Mouse (Mus musculus) E14TG2a.4 (cell line): ENCODE results near the gene Npepl1.

Experiments used
- H3K27me3 ChIP-seq: 2 replicates; pipeline ENCODE4 v1.6.1; 2014; ENCODE audit warnings: low read length, control low read depth; ENCODE audit not compliant: insufficient read depth
- H3K36me3 ChIP-seq: 2 replicates; pipeline ENCODE4 v1.6.1; 2014; ENCODE audit warnings: low read length, control low read depth; ENCODE audit not compliant: insufficient read depth
- H3K4me1 ChIP-seq: replicated peaks from 2 replicates; pipeline ENCODE4 v1.6.1; 2014; ENCODE audit warnings: low read depth, low read length, control low read depth
- H3K4me3 ChIP-seq: replicated peaks from 2 replicates; pipeline ENCODE4 v1.5.1; 2014; ENCODE audit warnings: mild to moderate bottlenecking, low read length
- H3K9me3 ChIP-seq: 2 replicates; pipeline ENCODE4 v1.6.1; 2014; ENCODE audit warnings: low read length, control low read depth
- CTCF ChIP-seq: conservative IDR thresholded peaks from 2 replicates; pipeline ENCODE4 v1.5.1; 2014; ENCODE audit warnings: low read length
- NANOG ChIP-seq: IDR thresholded peaks from 2 replicates; pipeline ENCODE4 v1.6.1; 2014; ENCODE audit warnings: borderline replicate concordance, low read length, mixed read lengths
- POU5F1 ChIP-seq: IDR thresholded peaks from 2 replicates; pipeline ENCODE4 v1.6.1; 2014; ENCODE audit warnings: low read length, borderline replicate concordance

Gene Npepl1

GRCm38 (mm10) chr2:174130468-174131097, 20.4 kb downstream of the Npepl1 start:
- Histone ChIP-seq H3K4me3 (no peak overlapping the region), H3K9me3 (peaks cover under 1% of the 10 kb centered on the region), H3K27me3 (no peaks in the 10 kb centered on the region), H3K36me3 (no peaks in the 10 kb centered on the region), H3K4me1 (peaks cover 38% of the 10 kb centered on the region)
- no peak for TF ChIP-seq POU5F1
- no peak for TF ChIP-seq NANOG
- no peak for TF ChIP-seq CTCF

DNA sequence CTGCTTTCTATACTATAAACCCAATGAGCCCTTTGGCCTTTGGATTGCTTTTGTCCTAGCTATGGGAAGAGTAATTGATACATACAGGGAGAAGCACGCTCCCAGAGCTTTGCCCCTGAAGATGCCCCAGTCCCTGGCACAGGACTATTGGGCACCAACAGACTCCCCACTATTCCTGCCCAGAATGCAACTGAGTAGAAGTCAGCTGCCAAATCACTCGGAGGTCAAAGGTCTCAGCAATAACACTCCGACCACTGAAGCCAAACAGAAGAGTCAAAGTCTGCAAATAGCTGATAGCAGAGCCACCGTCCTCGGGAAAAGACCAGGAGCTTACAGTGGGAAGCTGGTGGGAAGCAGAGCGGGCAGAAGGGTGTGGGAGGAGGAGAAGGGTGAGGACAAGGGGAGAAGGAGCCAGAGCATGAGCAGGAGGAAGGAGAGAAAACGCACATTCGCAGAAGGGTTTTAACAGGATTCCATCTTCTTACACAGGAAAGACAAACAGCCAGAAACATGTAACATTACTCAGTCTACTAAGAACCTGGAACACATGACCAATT, 22.3 kb downstream of the Npepl1 start:
- no peaks in the 10 kb centered on the region for H3K36me3 ChIP-seq
- no peaks in the 10 kb centered on the region for H3K9me3 ChIP-seq
- H3K4me3 ChIP-seq: no peak overlapping the region
- H3K27me3 ChIP-seq: peaks cover 9% of the 10 kb centered on the region; the same call in 1 of the 2 replicates
- TF ChIP-seq NANOG (no peak), CTCF (no peak), POU5F1 (no peak)
- peaks cover 19% of the 10 kb centered on the region for H3K4me1 ChIP-seq

DNA sequence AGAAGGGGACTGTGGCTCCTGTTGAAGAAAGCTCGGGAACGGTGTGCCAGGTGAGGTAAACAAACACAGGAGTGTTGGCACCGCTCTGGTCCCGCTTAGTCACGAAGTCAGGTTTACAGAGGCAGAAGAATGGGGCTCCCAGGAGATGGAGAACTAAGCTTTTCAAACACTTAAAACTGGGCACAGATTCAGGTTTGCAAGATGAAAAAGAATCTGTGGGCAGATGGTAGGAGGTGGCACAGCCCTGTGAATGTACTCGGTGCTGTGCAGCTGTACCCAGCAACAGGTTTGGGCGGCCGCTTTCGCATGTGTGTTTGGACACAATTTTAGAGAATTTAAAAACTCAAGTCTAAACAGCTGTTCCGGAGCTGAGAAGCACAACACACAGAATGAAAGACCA, 48.9 kb downstream of the Npepl1 start:
- no peaks in the 10 kb centered on the region for H3K9me3 ChIP-seq
- TF ChIP-seq POU5F1 (no peak), NANOG (no peak), CTCF (no peak)
- H3K4me3 ChIP-seq: no peak overlapping the region
- peaks cover 6% of the 10 kb centered on the region; the same call in 1 of the 2 replicates for H3K4me1 ChIP-seq
- no peaks in the 10 kb centered on the region for H3K27me3 ChIP-seq
- no peaks in the 10 kb centered on the region for H3K36me3 ChIP-seq

- no peaks in the 10 kb centered on the region for H3K36me3 ChIP-seq
- no peaks in the 10 kb centered on the region for H3K27me3 ChIP-seq
- H3K4me3 ChIP-seq: no peak overlapping the region
Measured at GRCm38 (mm10) chr2:174160461-174160860, 50.3 kb downstream of the Npepl1 start.

More at GRCm38 (mm10) chr2:174160461-174160860, 50.3 kb downstream of the Npepl1 start:
- TF ChIP-seq NANOG (no peak), POU5F1 (no peak)
- H3K4me1 ChIP-seq: peaks cover 6% of the 10 kb centered on the region; the same call in 1 of the 2 replicates
- no peaks in the 10 kb centered on the region for H3K9me3 ChIP-seq
